Mouse (Mus musculus) embryonic fibroblast, embryonic 13.5 days (primary cell): ENCODE results near the gene Ddx50.
"Not testable (repeated sequence)": the region's sequence is repeated elsewhere in the genome, so short reads cannot be mapped to it uniquely, and the experiment has no call there.

ENCODE experiments used
- CTCF ChIP-seq: IDR thresholded peaks from 2 replicates; pipeline ENCODE4 v1.5.1; 2011; ENCODE audit warnings: mild to moderate bottlenecking, control low read depth, low read length, moderate library complexity, borderline replicate concordance; ENCODE audit not compliant: insufficient read depth
- POLR2A ChIP-seq: IDR thresholded peaks from 2 replicates; pipeline ENCODE4 v1.6.1; 2011; ENCODE audit warnings: low read depth, mild to moderate bottlenecking, control low read depth, low read length, moderate library complexity

DNA sequence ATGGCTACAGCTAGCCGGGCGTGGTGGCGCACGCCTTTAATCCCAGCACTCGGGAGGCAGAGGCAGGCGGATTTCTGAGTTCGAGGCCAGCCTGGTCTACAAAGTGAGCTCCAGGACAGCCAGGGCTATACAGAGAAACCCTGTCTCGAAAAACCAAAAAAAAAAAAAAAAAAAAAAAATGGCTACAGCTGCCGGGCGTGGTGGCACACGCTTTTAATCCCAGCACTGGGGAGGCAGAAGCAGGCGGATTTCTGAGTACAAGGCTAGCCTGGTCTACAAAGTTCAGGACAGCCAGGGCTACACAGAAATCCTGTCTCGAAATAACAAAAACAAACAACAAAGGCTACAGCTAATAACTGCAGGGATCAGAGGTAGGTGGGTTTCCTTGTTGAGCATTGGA lies 71.9 kb downstream of the Ddx50 start:
- not testable (repeated sequence) for TF ChIP-seq POLR2A, CTCF
